Mouse (Mus musculus): ENCODE data around the gene Mrgpre.

- TF ChIP-seq CTCF (IDR thresholded peaks at IDR 0.05; ENCODE audit: insufficient read depth, low read depth, low read length) = no peak
- no peak for TF ChIP-seq POLR2A (IDR thresholded peaks at IDR 0.05; ENCODE audit: insufficient read depth, low read depth, low read length)
Measured at GRCm38 (mm10) chr7:143763794-143764193, 20.5 kb downstream of the Mrgpre start.

Measured in olfactory bulb, adult 2 months (tissue).